Mouse (Mus musculus) layer of hippocampus, adult 2 months (tissue): ENCODE results near the gene Cdon. TPM values are rescaled to one million over a fixed set of nuclear protein-coding genes. Genes with fewer than 3 reads are reported as not detected.

Source experiments
- DNase-seq, 2 experiments: peaks; one replicate each; pipeline ENCODE4 v3.0.0; 2022; ENCODE audit warnings: low spot score in 2 of 2
- H3K27ac ChIP-seq: fragments of 200-600 bp; 2 replicates; pipeline ENCODE4 v1.8.1; 2022
- H3K4me3 ChIP-seq: fragments of 200-600 bp; 2 replicates; pipeline ENCODE4 v1.8.1; 2022; ENCODE audit warnings: mild to moderate bottlenecking
- CTCF ChIP-seq: fragments of 200-600 bp; conservative IDR thresholded peaks from 2 replicates; pipeline ENCODE4 v1.8.1; 2022; ENCODE audit warnings: antibody characterized with exemption, mild to moderate bottlenecking, moderate library complexity
- total RNA-seq, 2 experiments: library from RNA; stranded (reverse); gene quantifications; 2 replicates each; pipeline ENCODE4 v1.2.3; 2021

The Cdon gene
- total RNA-seq, 2 experiments from 2014 or later: 11.3 to 14.2 TPM

DNA sequence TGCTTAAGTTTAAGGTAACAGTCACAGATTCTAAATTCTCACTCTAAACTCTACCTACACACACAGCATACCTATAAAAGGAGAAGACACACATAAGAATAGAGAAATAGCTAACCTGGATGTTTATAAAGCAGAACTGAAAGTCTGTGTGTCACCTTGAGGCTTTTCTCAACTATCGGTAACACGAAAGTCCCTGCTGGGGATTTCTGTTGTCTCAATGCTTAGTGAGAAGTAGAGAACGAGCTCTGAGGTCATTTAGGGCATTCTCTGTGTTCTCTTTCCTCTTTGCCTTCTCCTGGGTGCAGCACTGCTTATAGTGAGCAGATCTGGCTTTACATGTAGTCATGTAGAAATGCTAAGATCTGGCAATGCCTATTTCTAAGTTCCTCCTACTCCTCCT is 63.0 kb downstream of the Cdon start:
- Histone ChIP-seq H3K4me3 (no peak overlapping the region), H3K27ac (no peak overlapping the region)
- no peak for DNase-seq
- TF ChIP-seq CTCF: no peak

DNA sequence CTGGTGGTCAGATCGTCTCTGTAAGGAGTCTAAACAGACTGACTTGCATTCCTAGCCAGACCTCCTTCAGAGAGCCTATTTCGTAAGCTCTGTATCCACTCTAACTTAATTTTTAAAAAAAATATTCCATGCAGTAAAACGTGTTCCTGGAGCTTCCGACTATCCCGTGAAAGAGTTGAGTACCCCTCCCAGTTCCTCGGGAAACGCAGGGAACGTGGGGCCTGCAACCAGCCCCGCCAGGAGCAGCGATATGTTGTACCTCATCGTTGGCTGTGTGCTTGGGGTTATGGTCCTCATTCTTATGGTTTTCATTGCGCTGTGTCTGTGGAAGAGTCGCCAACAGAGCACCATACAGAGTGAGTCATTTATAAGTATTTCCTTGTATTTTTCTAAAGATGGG is 65.7 kb downstream of the Cdon start:
- TF ChIP-seq CTCF: no peak

DNA sequence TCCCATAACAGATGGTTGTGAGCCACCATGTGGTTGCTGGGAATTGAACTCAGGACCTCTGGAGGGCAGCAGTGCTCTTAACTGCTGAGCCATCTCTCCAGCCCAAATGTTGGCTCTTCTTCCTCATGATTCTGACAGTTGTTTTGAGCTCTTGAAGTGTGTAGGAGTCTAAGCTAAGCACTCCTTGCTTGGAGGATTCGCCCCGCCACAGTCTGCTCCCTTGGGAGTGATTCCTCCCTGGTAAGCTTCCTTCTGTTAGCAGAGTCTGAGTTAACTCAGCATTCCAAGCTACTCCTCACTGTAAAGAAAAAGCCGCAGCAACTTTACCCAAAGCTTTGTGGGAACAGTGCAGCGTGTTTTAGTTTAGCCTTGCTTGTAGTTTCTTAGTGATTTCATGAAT is 67.6 kb downstream of the Cdon start:
- Histone ChIP-seq H3K4me3 (no peak overlapping the region), H3K27ac (no peak overlapping the region)
- TF ChIP-seq CTCF: peak; percentile 22; the same call in 1 of the 2 replicates
- peak in 1 of 2 experiments; percentile 57 for DNase-seq

More for the DNA sequence above, 65.7 kb downstream of the Cdon start:
- Histone ChIP-seq H3K4me3 (no peak overlapping the region), H3K27ac (no peak overlapping the region)
- DNase-seq: no peak

DNA sequence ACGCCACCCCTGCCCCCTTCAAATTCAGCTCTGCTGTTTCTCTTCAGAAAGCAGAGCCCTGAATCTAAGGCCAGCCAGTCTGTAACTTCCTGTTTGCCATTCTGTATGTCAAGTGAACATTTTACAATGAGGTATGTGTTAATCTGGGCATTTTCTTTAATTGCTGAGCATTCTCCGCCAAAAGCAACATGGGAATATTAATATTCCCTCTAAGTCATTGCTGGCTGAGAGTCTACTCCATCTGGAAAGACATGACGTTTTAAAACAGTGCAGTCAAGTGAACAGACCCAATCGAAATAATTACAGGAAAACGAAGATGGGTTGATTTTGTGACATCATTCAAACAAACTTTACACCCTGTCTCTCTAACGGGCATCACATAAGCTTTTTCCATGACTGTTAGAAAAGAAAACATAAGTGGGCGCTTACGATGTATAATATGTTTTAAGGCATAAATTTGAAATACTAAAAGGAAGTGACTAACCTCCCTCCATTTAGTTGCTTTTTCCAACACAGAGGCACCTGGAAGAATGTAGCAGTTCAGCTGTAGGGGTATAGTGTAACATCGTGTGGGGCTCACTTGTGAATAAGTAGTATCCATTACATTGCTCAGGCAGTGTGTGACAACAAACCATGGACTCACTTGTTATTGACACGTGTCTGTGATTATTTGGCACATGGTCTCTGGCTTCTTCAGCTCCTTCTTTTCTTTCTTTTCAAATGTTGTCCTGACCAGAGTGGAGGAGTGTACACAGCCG is 70.4 kb downstream of the Cdon start:
- no peak overlapping the region for H3K4me3 ChIP-seq
- TF ChIP-seq CTCF: no peak
- DNase-seq: no peak

DNA sequence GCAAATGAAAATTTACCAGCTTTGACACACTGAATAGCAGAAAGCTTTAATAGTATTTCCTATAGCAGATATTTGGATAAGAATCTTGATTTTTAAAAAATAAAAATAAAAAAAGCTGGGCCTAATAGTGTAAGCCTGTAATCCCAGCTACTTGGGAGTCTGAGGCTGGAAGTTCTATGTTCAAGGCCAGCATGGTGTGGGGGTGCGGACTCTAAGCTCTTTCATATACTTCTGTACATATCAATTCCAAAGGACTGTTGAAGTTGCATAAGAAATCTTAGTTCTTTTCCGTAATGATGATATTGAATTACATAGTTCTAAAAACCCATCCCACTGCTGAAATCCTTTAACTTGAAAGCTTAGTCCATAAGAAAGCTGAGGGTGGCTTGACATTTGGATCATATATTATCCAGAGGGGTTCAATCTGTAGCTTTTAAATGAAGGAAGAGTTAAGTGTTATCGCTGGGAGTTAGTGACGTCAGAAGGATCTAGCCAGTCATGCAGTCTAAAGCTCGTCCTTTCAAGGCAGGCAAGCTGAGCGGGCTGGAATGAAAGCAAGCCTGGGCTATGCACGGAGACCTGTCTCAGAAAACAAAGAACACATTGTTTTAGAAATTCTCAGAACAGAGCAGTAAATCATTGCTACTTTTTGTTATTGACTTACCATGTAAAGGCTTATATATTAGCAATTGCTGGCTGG is 72.3 kb downstream of the Cdon start:
- DNase-seq: no peak
- no peak for TF ChIP-seq CTCF
- no peak overlapping the region for H3K27ac ChIP-seq

More for the DNA sequence above, 70.4 kb downstream of the Cdon start:
- no peak overlapping the region for H3K27ac ChIP-seq

DNA sequence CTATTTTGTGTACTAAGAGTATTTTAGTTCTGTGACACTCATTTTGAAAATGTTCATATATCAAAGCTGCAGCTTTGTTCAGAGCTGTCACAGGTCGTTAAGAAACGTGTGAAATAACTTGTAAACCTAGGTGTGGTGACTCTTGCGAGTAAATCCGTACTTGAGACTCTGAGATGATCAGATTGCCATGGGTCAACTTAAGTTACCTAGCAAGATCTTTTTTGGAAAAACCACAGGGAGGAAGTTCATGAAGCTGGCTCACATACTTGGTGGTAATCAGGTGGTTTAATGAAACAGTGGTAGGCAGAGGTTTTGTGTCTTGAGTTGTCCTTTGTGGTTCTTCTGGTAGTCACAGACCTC is 72.8 kb downstream of the Cdon start:
- no peak for TF ChIP-seq CTCF
- Histone ChIP-seq H3K27ac (no peak overlapping the region), H3K4me3 (no peak overlapping the region)
- DNase-seq: no peak

More for the DNA sequence above, 72.3 kb downstream of the Cdon start:
- H3K4me3 ChIP-seq: no peak overlapping the region

DNA sequence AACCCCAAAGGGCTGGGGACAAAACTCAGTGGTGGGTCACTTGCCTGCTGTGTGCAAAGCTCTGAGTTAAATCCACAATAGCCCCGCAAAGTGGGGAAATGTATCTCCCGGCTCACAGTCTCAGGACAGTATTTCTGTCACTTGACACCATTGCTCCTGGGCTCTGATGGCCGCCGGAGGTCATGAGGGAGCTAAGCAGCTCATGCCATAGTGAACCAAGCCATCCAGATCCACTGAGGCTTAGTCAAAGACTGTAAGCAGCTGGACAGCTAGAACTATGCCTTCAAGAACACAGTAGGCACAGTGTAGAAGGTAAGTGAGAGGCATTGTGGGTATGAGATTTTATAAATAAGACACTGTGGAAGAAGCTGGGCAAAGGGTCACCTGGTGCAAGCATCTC is 74.0 kb downstream of the Cdon start:
- TF ChIP-seq CTCF: no peak
- H3K27ac ChIP-seq: no peak overlapping the region
- no peak for DNase-seq
- H3K4me3 ChIP-seq: no peak overlapping the region

DNA sequence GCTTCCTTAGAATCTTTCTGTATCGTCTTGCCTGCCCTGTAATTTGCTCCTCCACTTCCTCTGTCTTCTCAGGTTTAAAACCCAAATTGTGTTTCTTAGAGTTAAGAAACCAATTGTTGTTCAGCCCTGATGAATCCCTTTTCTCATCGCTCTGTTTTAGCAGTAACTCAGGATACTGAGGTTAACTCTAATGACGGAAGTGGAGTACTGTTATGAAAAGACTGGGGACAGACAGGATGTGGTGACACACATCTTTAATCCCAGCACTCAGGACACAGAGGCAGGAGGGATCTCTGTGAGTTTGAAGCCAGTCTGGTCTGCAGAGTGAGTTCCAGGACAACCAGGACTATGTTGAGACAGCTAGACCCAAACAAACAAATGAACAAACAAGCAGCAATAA is 74.5 kb downstream of the Cdon start:
- no peak for DNase-seq
- TF ChIP-seq CTCF: no peak
- no peak overlapping the region for H3K27ac ChIP-seq
- no peak overlapping the region for H3K4me3 ChIP-seq

DNA sequence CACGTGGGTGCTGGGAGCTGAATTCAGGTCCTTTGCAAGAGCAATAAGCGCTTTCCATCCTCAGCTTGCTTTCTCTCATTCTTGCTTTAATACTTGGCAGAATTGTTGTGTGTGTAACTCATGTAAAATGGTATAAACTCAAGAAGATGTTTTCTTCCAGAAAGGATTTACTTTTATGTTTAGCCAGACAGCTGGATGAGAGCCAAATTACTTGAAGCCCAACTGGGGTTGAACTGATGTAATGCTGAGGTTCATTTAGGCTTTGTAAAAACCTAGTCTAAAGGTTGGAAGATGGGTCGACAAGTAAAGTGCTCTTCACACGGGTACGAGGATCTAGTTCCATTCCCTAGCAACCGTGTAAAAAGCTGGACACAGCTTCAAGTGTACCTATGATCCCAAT is 79.0 kb downstream of the Cdon start:
- no peak for TF ChIP-seq CTCF
- no peak overlapping the region for H3K27ac ChIP-seq
- no peak overlapping the region for H3K4me3 ChIP-seq
- DNase-seq: no peak

DNA sequence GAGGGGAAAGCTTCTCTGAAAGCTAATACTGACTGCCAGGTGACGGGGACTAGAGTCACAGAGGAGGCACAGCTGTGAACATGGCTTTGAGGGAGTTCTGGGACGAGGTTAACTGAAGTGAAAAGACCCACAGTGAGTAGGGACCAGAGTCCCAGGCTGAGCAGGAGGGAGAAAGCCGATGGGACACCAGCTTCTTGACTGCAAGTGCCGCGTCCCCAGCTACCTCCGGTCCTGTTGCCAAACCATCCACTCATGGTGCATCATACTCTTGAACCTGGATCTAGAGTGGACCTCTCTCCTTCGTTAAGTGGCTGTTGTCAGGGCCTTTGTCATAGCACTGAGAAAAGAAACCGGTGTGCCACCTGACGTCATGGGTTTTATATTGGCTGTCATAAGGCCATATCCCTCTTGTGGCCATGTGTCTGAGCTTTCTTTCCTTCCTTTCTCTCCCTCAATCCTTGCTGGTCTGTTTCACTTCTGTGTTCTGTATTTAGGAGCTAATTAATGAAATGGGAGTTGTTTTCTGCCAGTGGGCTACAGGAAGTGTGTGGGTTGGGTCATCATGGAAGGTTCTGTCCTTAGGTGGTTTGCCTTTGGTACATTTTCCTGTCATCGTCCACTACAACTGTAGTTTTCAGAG is 81.6 kb downstream of the Cdon start:
- no peak overlapping the region for H3K4me3 ChIP-seq
- no peak for TF ChIP-seq CTCF
- H3K27ac ChIP-seq: no peak overlapping the region
- no peak for DNase-seq

DNA sequence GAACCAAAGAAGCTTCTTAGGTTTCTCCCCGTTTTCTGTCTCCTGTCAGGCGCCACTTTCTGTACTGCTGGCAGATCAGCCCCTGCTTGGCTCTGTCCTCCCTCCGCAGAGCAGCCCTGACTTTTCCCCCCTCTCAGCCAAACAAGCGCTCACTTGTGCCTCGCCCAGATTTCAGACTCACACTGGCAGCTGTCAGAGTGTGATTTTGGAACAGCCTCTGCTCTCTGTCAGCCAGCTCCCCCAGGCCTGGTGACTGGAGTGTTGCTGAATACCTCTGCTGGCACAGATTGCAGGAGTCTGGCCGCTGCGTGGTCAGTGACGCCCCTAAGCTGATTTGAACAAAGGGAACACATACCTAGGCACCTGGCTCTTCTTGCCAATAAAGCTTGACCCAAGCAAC is 87.3 kb downstream of the Cdon start:
- peak; percentile 55 to 64 for DNase-seq
- TF ChIP-seq CTCF: no peak
- Histone ChIP-seq H3K27ac (peak overlapping the region; percentile 78), H3K4me3 (no peak overlapping the region)

DNA sequence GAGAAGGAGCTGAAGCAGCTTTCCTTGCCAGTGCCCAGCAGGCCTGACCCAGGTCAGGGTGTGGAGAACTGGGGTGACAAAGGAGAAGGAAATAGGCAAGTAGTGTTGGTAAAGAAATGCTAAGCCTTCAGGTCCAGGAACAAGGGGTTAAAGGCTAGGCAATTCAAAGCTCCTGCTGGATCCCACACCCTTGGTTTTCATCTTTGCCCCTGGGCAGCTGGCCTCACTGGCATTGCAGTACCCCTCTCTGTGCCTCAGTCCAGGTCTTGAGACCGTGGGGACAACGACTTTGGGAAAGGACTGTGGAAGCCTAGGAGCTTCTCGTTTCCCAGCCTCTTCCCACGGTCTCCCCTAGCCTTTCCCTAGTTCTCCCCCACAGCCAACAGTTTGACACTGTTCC is 93.0 kb downstream of the Cdon start:
- no peak overlapping the region for H3K4me3 ChIP-seq
- H3K27ac ChIP-seq: no peak overlapping the region
- TF ChIP-seq CTCF: no peak
- DNase-seq: no peak

DNA sequence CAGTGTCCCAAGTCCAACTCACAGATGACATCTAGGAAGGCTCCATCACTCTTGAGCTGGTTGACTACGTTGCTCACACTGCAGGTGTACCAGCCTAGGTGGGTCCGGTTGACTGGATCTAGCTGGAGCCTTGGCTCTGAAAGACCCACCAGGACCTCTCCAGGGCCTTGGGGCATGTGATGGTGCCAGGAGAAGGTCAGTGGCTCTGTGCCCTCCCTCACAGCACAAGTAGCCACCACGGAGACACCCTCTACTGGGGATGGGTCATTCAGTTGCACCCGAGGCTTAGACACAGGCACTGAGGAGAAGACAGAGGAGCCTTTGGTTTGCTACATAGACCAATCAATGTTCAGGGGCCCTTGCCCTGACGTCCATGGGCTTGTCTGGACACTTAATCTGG is 95.3 kb downstream of the Cdon start:
- H3K27ac ChIP-seq: no peak overlapping the region
- TF ChIP-seq CTCF: no peak
- DNase-seq: no peak
- H3K4me3 ChIP-seq: no peak overlapping the region
